Mouse (Mus musculus) C3H10T1/2 (cell line): ENCODE results near the gene Vmn2r68. TPM values are rescaled to one million over a fixed set of nuclear protein-coding genes. Genes with fewer than 3 reads are reported as not detected.

Experiments
- polyA plus RNA-seq, 2 experiments: library from polyadenylated mRNA; unstranded; fragments of >200 nt; fragmentation: generic; extraction: Trizol; gene quantifications; one replicate each; pipeline ENCODE4 v1.2.1; 2012; ENCODE audit warnings: missing spikeins in 2 of 2

Vmn2r68 gene
- polyA plus RNA-seq, result not detected

GRCm38 (mm10) chr7:85237683-85238082, at the start of gene Vmn2r68:
Vmn2r68 (minus strand) TSS chr7:85237783.

Other genes starting within 250 kb of the Vmn2r68 start
- gene Vmn2r66, start 225.5 kb downstream of the Vmn2r68 start, polyA plus RNA-seq, result not detected
- not detected for gene Vmn2r67, start 81.8 kb downstream of the Vmn2r68 start, polyA plus RNA-seq
- gene Vmn2r69, start 178.1 kb upstream of the Vmn2r68 start, polyA plus RNA-seq, result not detected